Mouse (Mus musculus) olfactory bulb, adult 2 months (tissue): Measurements from ENCODE around the gene Lrrc8c.

Experiments used
- CTCF ChIP-seq: fragments of 200-500 bp; IDR thresholded peaks from 2 replicates; pipeline ENCODE4 v1.5.1; 2012; ENCODE audit warnings: low read depth, mild to moderate bottlenecking, low read length, moderate library complexity; ENCODE audit not compliant: insufficient read depth
- POLR2A ChIP-seq: fragments of 200-500 bp; IDR thresholded peaks from 2 replicates; pipeline ENCODE4 v1.6.1; 2012; ENCODE audit warnings: mild to moderate bottlenecking, low read depth, low read length, moderate library complexity; ENCODE audit not compliant: insufficient read depth

GRCm38 (mm10) chr5:105569168-105569567, 50.0 kb downstream of the Lrrc8c start:
- TF ChIP-seq CTCF (no peak), POLR2A (no peak)
